Mouse (Mus musculus): Measurements from ENCODE around the gene Tac2. TPM values are rescaled to one million over a fixed set of nuclear protein-coding genes. Genes with fewer than 3 reads are reported as not detected.
"Not testable (repeated sequence)": the region's sequence is repeated elsewhere in the genome, so short reads cannot be mapped to it uniquely, and the experiment has no call there.

Tac2 gene
- polyA plus RNA-seq, 1 experiment from 2014 or later: 2.2 TPM

- 0 out of 2 replicates have a peak overlapping the region, but pooled peaks have one; percentile 19 for H3K9ac ChIP-seq (ENCODE audit: low read depth, low read length)
- H3K4me1 ChIP-seq (ENCODE audit: control insufficient read depth, insufficient read depth, low read length): peaks cover 11% of the 10 kb centered on the region
- H3K4me3 ChIP-seq (ENCODE audit: low read length): 0 out of 2 replicates have a peak overlapping the region, but pooled peaks have one; percentile 23
- ATAC-seq: no peak
- H3K36me3 ChIP-seq (ENCODE audit: control insufficient read depth, insufficient read depth, low read length): peaks cover 4% of the 10 kb centered on the region; the same call in 1 of the 2 replicates
- H3K9me3 ChIP-seq (ENCODE audit: control insufficient read depth, low read length): no peaks in the 10 kb centered on the region
- 59% methylated on average over 24 of the region's 24 CpGs for WGBS
- H3K27ac ChIP-seq (ENCODE audit: low read length): no peak overlapping the region
- peak overlapping the region; percentile 27; the same call in 1 of the 2 replicates for H3K4me2 ChIP-seq (ENCODE audit: low read depth, low read length)
- no peaks in the 10 kb centered on the region for H3K27me3 ChIP-seq (replicated peaks; ENCODE audit: control insufficient read depth, insufficient read depth, low read length)
These were observed 26.0 kb downstream of the Tac2 start for GRCm38 (mm10) chr10:127750136-127750777.

- ATAC-seq: no peak
- H3K27ac ChIP-seq (ENCODE audit: low read length): no peak within 1 kb of the TSS
- H3K4me2 ChIP-seq (ENCODE audit: low read depth, low read length): no peak within 1 kb of the TSS
These were observed 27.3 kb downstream of the Tac2 start, which contains the start of gene Gpr182 for GRCm38 (mm10) chr10:127751548-127751947. Gene Gpr182 (minus strand): TSS chr10:127751732.

GRCm38 (mm10) chr10:127754566-127755166 lies 30.4 kb downstream of the Tac2 start:
- Histone ChIP-seq H3K9me3 (ENCODE audit: control insufficient read depth, low read length) (no peaks in the 10 kb centered on the region), H3K36me3 (ENCODE audit: control insufficient read depth, insufficient read depth, low read length) (no peaks in the 10 kb centered on the region), H3K27ac (ENCODE audit: low read length) (no peak overlapping the region), H3K27me3 (replicated peaks; ENCODE audit: control insufficient read depth, insufficient read depth, low read length) (no peaks in the 10 kb centered on the region), H3K4me2 (ENCODE audit: low read depth, low read length) (no peak overlapping the region), H3K4me3 (ENCODE audit: low read length) (no peak overlapping the region), H3K9ac (ENCODE audit: low read depth, low read length) (no peak overlapping the region), H3K4me1 (ENCODE audit: control insufficient read depth, insufficient read depth, low read length) (0 out of 2 replicates have a peak, but pooled peaks cover 2% of the 10 kb centered on the region)
- 65% methylated on average over 6 of the region's 6 CpGs for WGBS
- no peak for ATAC-seq

More at GRCm38 (mm10) chr10:127751548-127751947, 27.3 kb downstream of the Tac2 start, which contains the start of gene Gpr182:
- Histone ChIP-seq H3K4me1 (ENCODE audit: control insufficient read depth, insufficient read depth, low read length) (peaks cover 13% of the 10 kb centered on the region), H3K9me3 (ENCODE audit: control insufficient read depth, low read length) (no peaks in the 10 kb centered on the region), H3K4me3 (ENCODE audit: low read length) (no peak within 1 kb of the TSS), H3K36me3 (ENCODE audit: control insufficient read depth, insufficient read depth, low read length) (peaks cover 4% of the 10 kb centered on the region; the same call in 1 of the 2 replicates), H3K9ac (ENCODE audit: low read depth, low read length) (no peak within 1 kb of the TSS), H3K27me3 (replicated peaks; ENCODE audit: control insufficient read depth, insufficient read depth, low read length) (no peaks in the 10 kb centered on the region)
- WGBS: 48% methylated on average over 8 of the region's 8 CpGs

GRCm38 (mm10) chr10:127755246-127755645 lies 31.0 kb downstream of the Tac2 start:
- ATAC-seq: no peak
- no peaks in the 10 kb centered on the region for H3K9me3 ChIP-seq (ENCODE audit: control insufficient read depth, low read length)
- H3K27ac ChIP-seq (ENCODE audit: low read length): no peak overlapping the region
- H3K27me3 ChIP-seq (replicated peaks; ENCODE audit: control insufficient read depth, insufficient read depth, low read length): no peaks in the 10 kb centered on the region
- 64% methylated on average over 3 of the region's 3 CpGs for WGBS
- no peak overlapping the region for H3K4me3 ChIP-seq (ENCODE audit: low read length)
- no peak overlapping the region for H3K9ac ChIP-seq (ENCODE audit: low read depth, low read length)
- no peaks in the 10 kb centered on the region for H3K36me3 ChIP-seq (ENCODE audit: control insufficient read depth, insufficient read depth, low read length)
- 0 out of 2 replicates have a peak, but pooled peaks cover 2% of the 10 kb centered on the region for H3K4me1 ChIP-seq (ENCODE audit: control insufficient read depth, insufficient read depth, low read length)
- no peak overlapping the region for H3K4me2 ChIP-seq (ENCODE audit: low read depth, low read length)

GRCm38 (mm10) chr10:127755770-127756468 lies 31.6 kb downstream of the Tac2 start:
- Histone ChIP-seq H3K9me3 (ENCODE audit: control insufficient read depth, low read length) (no peaks in the 10 kb centered on the region), H3K36me3 (ENCODE audit: control insufficient read depth, insufficient read depth, low read length) (no peaks in the 10 kb centered on the region), H3K4me3 (ENCODE audit: low read length) (peak overlapping the region; percentile 26), H3K4me1 (ENCODE audit: control insufficient read depth, insufficient read depth, low read length) (0 out of 2 replicates have a peak, but pooled peaks cover 2% of the 10 kb centered on the region), H3K9ac (ENCODE audit: low read depth, low read length) (peak overlapping the region; percentile 26), H3K4me2 (ENCODE audit: low read depth, low read length) (peak overlapping the region; percentile 39), H3K27ac (ENCODE audit: low read length) (no peak overlapping the region), H3K27me3 (replicated peaks; ENCODE audit: control insufficient read depth, insufficient read depth, low read length) (no peaks in the 10 kb centered on the region)
- WGBS: 30% methylated on average over 18 of the region's 18 CpGs
- no peak; the same call in 1 of the 2 replicates for ATAC-seq

GRCm38 (mm10) chr10:127759181-127760110 lies 35.2 kb downstream of the Tac2 start, which contains the start of the genes Rdh1 and Rdh16f1:
Gene Rdh1 (plus strand): TSS chr10:127759721.
Gene Rdh16f1 (plus strand): TSS chr10:127759787.
- no peak within 1 kb of the TSS for H3K27ac ChIP-seq (ENCODE audit: low read length)
- H3K9me3 ChIP-seq (ENCODE audit: control insufficient read depth, low read length): no peaks in the 10 kb centered on the region
- no peak within 1 kb of the TSS for H3K4me3 ChIP-seq (ENCODE audit: low read length)
- no peaks in the 10 kb centered on the region for H3K36me3 ChIP-seq (ENCODE audit: control insufficient read depth, insufficient read depth, low read length)
- no peaks in the 10 kb centered on the region for H3K27me3 ChIP-seq (replicated peaks; ENCODE audit: control insufficient read depth, insufficient read depth, low read length)
- H3K9ac ChIP-seq (ENCODE audit: low read depth, low read length): no peak within 1 kb of the TSS
- ATAC-seq: no peak
- WGBS: 62% methylated on average over 9 of the region's 9 CpGs
- H3K4me1 ChIP-seq (ENCODE audit: control insufficient read depth, insufficient read depth, low read length): peaks cover 2% of the 10 kb centered on the region; the same call in 1 of the 2 replicates
- H3K4me2 ChIP-seq (ENCODE audit: low read depth, low read length): no peak within 1 kb of the TSS

- H3K27me3 ChIP-seq (replicated peaks; ENCODE audit: control insufficient read depth, insufficient read depth, low read length); H3K9me3 ChIP-seq (ENCODE audit: control insufficient read depth, low read length); H3K4me2 ChIP-seq (ENCODE audit: low read depth, low read length); ATAC-seq; H3K4me1 ChIP-seq (ENCODE audit: control insufficient read depth, insufficient read depth, low read length); H3K27ac ChIP-seq (ENCODE audit: low read length); H3K4me3 ChIP-seq (ENCODE audit: low read length); H3K9ac ChIP-seq (ENCODE audit: low read depth, low read length); H3K36me3 ChIP-seq (ENCODE audit: control insufficient read depth, insufficient read depth, low read length): not testable (repeated sequence)
- 86% methylated on average over 10 of the region's 10 CpGs for WGBS
These were observed 38.6 kb downstream of the Tac2 start for GRCm38 (mm10) chr10:127762926-127763325.

- Histone ChIP-seq H3K27ac (ENCODE audit: low read length) (no peak overlapping the region), H3K4me3 (ENCODE audit: low read length) (no peak overlapping the region), H3K9ac (ENCODE audit: low read depth, low read length) (no peak overlapping the region), H3K4me1 (ENCODE audit: control insufficient read depth, insufficient read depth, low read length) (no peaks in the 10 kb centered on the region; the same call in 1 of the 2 replicates), H3K4me2 (ENCODE audit: low read depth, low read length) (no peak overlapping the region), H3K36me3 (ENCODE audit: control insufficient read depth, insufficient read depth, low read length) (no peaks in the 10 kb centered on the region), H3K9me3 (ENCODE audit: control insufficient read depth, low read length) (no peaks in the 10 kb centered on the region), H3K27me3 (replicated peaks; ENCODE audit: control insufficient read depth, insufficient read depth, low read length) (no peaks in the 10 kb centered on the region)
- 45% methylated on average over 12 of the region's 12 CpGs for WGBS
- peak; percentile 84 for ATAC-seq
These were observed 39.8 kb downstream of the Tac2 start for GRCm38 (mm10) chr10:127763914-127764680.
